Mouse (Mus musculus) hindbrain, embryonic 16.5 days (tissue): ENCODE measurements at regions not wholly inside any gene's neighbourhood (a gene's known extent, or its start where the extent isn't known, plus 50 kb on each side); places are given as distances from the start of the nearest gene placed in this dataset.

Source experiments
- ATAC-seq: fragments of 200-750 bp; cut with Nextera tagmentation; 2 replicates; pipeline ENCODE4 v1.8.0; 2017; ENCODE audit warnings: moderate TSS enrichment, moderate library complexity
- H3K27ac ChIP-seq: fragments of 300-500 bp; sonication (generic); 2 replicates; pipeline ENCODE4 v1.5.1; 2014; ENCODE audit warnings: low read depth, mild to moderate bottlenecking, control low read depth, low read length, moderate library complexity
- H3K27me3 ChIP-seq: fragments of 300-500 bp; sonication (generic); replicated peaks from 2 replicates; pipeline ENCODE4 v1.6.1; 2014; ENCODE audit warnings: low read length; ENCODE audit not compliant: control insufficient read depth, insufficient read depth
- H3K36me3 ChIP-seq: fragments of 300-500 bp; sonication (generic); 2 replicates; pipeline ENCODE4 v1.6.1; 2014; ENCODE audit warnings: mild to moderate bottlenecking, low read length, moderate library complexity, mixed read lengths; ENCODE audit not compliant: control insufficient read depth, insufficient read depth
- H3K4me1 ChIP-seq: fragments of 300-500 bp; sonication (generic); 2 replicates; pipeline ENCODE4 v1.6.1; 2014; ENCODE audit warnings: low read depth, low read length; ENCODE audit not compliant: control insufficient read depth, insufficient read depth
- H3K4me2 ChIP-seq: fragments of 300-500 bp; sonication (generic); 2 replicates; pipeline ENCODE4 v1.6.1; 2014; ENCODE audit warnings: mild to moderate bottlenecking, low read length, control low read depth, moderate library complexity
- H3K4me3 ChIP-seq: fragments of 300-500 bp; sonication (generic); 2 replicates; pipeline ENCODE4 v1.5.1; 2014; ENCODE audit warnings: mild to moderate bottlenecking, low read length, control low read depth, moderate library complexity
- H3K9ac ChIP-seq: fragments of 300-500 bp; sonication (generic); 2 replicates; pipeline ENCODE4 v1.6.1; 2014; ENCODE audit warnings: low read depth, mild to moderate bottlenecking, control low read depth, low read length, moderate library complexity
- H3K9me3 ChIP-seq: fragments of 300-500 bp; sonication (generic); 2 replicates; pipeline ENCODE4 v1.6.1; 2014; ENCODE audit warnings: mild to moderate bottlenecking, low read length, moderate library complexity; ENCODE audit not compliant: control insufficient read depth
- WGBS: fragments of 180-500 bp; shearing (Covaris S2); extraction: QIAGEN DNeasy Blood & Tissue Kit; methylation state at CpG from one replicate; pipeline ENCODE4 v1.1.7; 2014; 5-methylcytosine and 5-hydroxymethylcytosine counted together

- 89% methylated on average over 4 of the region's 4 CpGs for WGBS
These were observed 92.0 kb upstream of the Coch start for GRCm38 (mm10) chr12:51501185-51501584.

DNA sequence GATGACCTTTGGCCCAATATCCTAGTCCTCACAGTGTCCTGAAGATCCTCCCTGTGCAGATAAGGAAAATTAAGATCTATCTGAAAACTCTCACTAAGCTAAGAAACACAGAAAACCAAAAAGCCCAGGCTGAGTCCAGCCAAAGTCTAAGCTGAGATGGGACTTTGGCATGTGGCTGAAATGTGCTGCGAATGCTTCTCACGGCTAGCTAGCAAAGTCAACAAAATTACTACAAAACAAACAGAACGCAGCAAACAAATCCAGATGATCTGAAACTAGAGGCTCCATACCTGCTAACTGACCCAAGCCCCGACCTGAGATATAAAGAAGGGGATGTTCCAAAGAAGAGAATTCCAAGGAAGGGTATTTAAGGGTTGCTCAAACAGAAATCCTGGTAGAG lies 90.4 kb upstream of the Coch start:
- H3K9ac ChIP-seq = no peak overlapping the region
- no peak for ATAC-seq
- H3K36me3 ChIP-seq = no peaks in the 10 kb centered on the region
- no peaks in the 10 kb centered on the region for H3K9me3 ChIP-seq
- H3K27ac ChIP-seq = no peak overlapping the region
- no peak overlapping the region for H3K4me2 ChIP-seq
- no peak overlapping the region for H3K4me3 ChIP-seq
- WGBS = 92% methylated on average over 4 of the region's 4 CpGs
- H3K4me1 ChIP-seq = no peaks in the 10 kb centered on the region
- H3K27me3 ChIP-seq = no peaks in the 10 kb centered on the region

More at GRCm38 (mm10) chr12:51501185-51501584, 92.0 kb upstream of the Coch start:
- Histone ChIP-seq H3K4me3 (no peak overlapping the region), H3K27me3 (no peaks in the 10 kb centered on the region), H3K27ac (no peak overlapping the region), H3K9me3 (no peaks in the 10 kb centered on the region), H3K4me1 (no peaks in the 10 kb centered on the region), H3K4me2 (no peak overlapping the region), H3K36me3 (no peaks in the 10 kb centered on the region), H3K9ac (no peak overlapping the region)
- no peak for ATAC-seq

DNA sequence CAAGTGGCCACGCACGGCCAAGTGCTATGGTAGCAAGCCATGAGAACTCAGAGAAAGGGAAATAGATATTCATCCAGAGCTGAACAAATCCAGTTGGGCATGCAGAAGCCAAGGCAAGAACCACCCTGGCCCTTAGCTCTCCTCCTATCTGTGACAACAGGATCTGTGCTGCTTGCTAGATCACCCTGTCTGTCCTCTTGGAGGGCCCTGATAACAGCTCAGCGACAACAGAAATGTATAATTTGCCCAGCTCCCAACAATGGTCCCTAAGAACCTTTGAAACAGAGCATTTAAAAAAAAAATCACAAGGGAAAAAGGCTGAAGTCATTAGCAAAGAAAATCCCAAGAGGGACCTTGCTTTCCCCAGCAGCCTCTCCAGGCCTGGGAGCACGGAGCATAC lies 89.4 kb upstream of the Coch start:
- ATAC-seq = no peak
- Histone ChIP-seq H3K27me3 (no peaks in the 10 kb centered on the region), H3K27ac (no peak overlapping the region)

GRCm38 (mm10) chr12:51504581-51504980 lies 88.6 kb upstream of the Coch start:
- WGBS = 22% methylated on average over 7 of the region's 7 CpGs
- Histone ChIP-seq H3K36me3 (no peaks in the 10 kb centered on the region), H3K4me2 (no peak overlapping the region), H3K27ac (no peak overlapping the region), H3K9me3 (no peaks in the 10 kb centered on the region), H3K4me1 (no peaks in the 10 kb centered on the region), H3K27me3 (no peaks in the 10 kb centered on the region), H3K9ac (no peak overlapping the region), H3K4me3 (no peak overlapping the region)
- ATAC-seq = no peak

More for the DNA sequence above, 89.4 kb upstream of the Coch start:
- Histone ChIP-seq H3K4me1 (no peaks in the 10 kb centered on the region), H3K9ac (no peak overlapping the region), H3K9me3 (no peaks in the 10 kb centered on the region), H3K4me3 (no peak overlapping the region), H3K36me3 (no peaks in the 10 kb centered on the region), H3K4me2 (no peak overlapping the region)
- WGBS = 83% methylated on average over 4 of the region's 4 CpGs

- H3K27me3 ChIP-seq = no peaks in the 10 kb centered on the region
- no peaks in the 10 kb centered on the region for H3K36me3 ChIP-seq
- no peak overlapping the region for H3K4me2 ChIP-seq
- no peaks in the 10 kb centered on the region for H3K4me1 ChIP-seq
- 83% methylated on average over 2 of the region's 2 CpGs for WGBS
- no peak overlapping the region for H3K4me3 ChIP-seq
- no peaks in the 10 kb centered on the region for H3K9me3 ChIP-seq
- H3K27ac ChIP-seq = no peak overlapping the region
- no peak for ATAC-seq
- H3K9ac ChIP-seq = no peak overlapping the region
These were observed 83.1 kb upstream of the Coch start for GRCm38 (mm10) chr12:51510010-51510409.

DNA sequence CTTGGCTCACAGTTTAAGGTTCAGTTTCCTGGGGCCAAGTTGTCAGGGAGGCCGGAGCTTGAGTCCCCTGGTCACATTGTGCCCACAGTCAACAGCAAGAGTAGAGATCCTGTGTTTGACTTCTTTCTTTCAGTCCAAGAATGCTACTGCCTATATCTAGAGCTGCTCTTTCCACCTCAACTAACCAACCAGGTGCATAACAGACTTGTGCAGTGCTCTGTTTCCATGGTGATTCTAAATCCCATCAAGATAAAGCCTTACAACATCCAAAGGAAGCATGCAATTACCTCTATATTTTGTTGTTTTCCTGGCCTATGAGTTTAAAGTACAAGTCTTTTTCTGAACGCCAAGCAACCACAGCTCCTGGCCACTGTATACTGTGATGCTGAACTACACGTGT lies 76.4 kb upstream of the Coch start:
- peak; percentile 65; the same call in 1 of the 2 replicates for ATAC-seq
- no peaks in the 10 kb centered on the region for H3K4me1 ChIP-seq
- WGBS = 85% methylated on average over 3 of the region's 3 CpGs
- H3K9me3 ChIP-seq = no peaks in the 10 kb centered on the region
- H3K4me3 ChIP-seq = no peak overlapping the region
- no peak overlapping the region for H3K9ac ChIP-seq
- no peak overlapping the region for H3K4me2 ChIP-seq
- H3K36me3 ChIP-seq = no peaks in the 10 kb centered on the region
- no peak overlapping the region for H3K27ac ChIP-seq
- no peaks in the 10 kb centered on the region for H3K27me3 ChIP-seq

DNA sequence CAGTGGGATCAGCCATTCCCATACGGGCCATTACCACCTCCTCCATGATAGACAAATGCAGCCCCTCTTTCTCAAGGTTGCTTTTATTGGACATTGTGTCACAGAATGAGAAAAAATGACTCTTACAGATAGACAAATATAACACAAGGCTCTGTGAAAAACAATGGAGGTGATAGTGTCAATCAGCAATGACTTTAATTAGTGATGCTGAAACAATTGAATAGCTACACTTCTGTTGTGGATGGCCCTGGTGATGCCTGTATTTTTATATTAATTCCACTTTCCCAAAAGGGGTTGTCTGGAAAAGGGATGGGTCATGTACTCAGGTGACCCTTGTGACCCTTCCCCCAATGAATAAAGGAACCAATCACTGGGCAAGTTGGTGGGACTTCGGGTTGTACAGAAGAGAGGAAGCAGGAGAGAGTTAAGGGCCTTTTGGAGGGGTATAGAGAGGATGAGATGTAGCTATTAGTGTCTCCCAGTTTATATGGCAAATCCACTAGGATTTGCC lies 71.5 kb upstream of the Coch start:
- no peak for ATAC-seq
- Histone ChIP-seq H3K36me3 (no peaks in the 10 kb centered on the region), H3K4me1 (no peaks in the 10 kb centered on the region), H3K4me2 (no peak overlapping the region), H3K4me3 (no peak overlapping the region), H3K27ac (no peak overlapping the region), H3K27me3 (no peaks in the 10 kb centered on the region), H3K9ac (no peak overlapping the region), H3K9me3 (no peaks in the 10 kb centered on the region)
- WGBS = 70% methylated on average over 2 of the region's 2 CpGs

- H3K36me3 ChIP-seq = no peaks in the 10 kb centered on the region
- H3K9ac ChIP-seq = no peak overlapping the region
- H3K4me1 ChIP-seq = no peaks in the 10 kb centered on the region
- 85% methylated on average over 4 of the region's 4 CpGs for WGBS
- H3K27me3 ChIP-seq = no peaks in the 10 kb centered on the region
- no peak for ATAC-seq
- H3K9me3 ChIP-seq = no peaks in the 10 kb centered on the region
- no peak overlapping the region for H3K4me2 ChIP-seq
- no peak overlapping the region for H3K27ac ChIP-seq
- H3K4me3 ChIP-seq = no peak overlapping the region
These were observed 69.3 kb upstream of the Coch start for GRCm38 (mm10) chr12:51523866-51524265.

DNA sequence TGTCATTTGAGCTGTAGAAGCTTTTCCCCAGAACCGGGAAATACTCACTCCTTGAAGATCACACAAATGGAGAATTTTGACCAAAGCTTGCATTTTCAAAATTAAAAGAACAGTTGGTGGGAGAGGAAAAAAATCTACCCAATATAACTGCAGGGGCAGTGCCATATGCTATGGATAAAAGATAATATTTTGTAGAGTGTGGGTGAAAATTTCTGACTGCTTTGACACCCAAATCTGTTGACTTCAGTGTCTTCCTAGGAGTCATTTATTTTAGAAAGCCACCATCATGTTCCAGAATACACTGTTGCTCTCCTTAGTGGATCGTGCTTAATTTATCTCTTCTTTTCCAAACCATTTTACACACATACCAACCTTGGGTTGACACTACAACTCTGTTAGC lies 65.3 kb upstream of the Coch start:
- no peaks in the 10 kb centered on the region for H3K4me1 ChIP-seq
- no peaks in the 10 kb centered on the region for H3K27me3 ChIP-seq
- no peak overlapping the region for H3K27ac ChIP-seq
- no peak overlapping the region for H3K9ac ChIP-seq
- no peaks in the 10 kb centered on the region for H3K36me3 ChIP-seq
- WGBS = 96% methylated on average over 2 of the region's 2 CpGs
- ATAC-seq = no peak
- no peak overlapping the region for H3K4me2 ChIP-seq
- no peaks in the 10 kb centered on the region for H3K9me3 ChIP-seq
- no peak overlapping the region for H3K4me3 ChIP-seq

GRCm38 (mm10) chr12:51534606-51535005 lies 58.5 kb upstream of the Coch start:
- Histone ChIP-seq H3K4me2 (no peak overlapping the region), H3K9me3 (no peaks in the 10 kb centered on the region), H3K9ac (no peak overlapping the region), H3K27me3 (no peaks in the 10 kb centered on the region), H3K27ac (no peak overlapping the region), H3K4me1 (no peaks in the 10 kb centered on the region), H3K36me3 (no peaks in the 10 kb centered on the region), H3K4me3 (no peak overlapping the region)
- WGBS = 7% methylated on average over 5 of the region's 5 CpGs
- no peak for ATAC-seq
